Mouse (Mus musculus): Measurements from ENCODE around the gene 1700047I17Rik2. TPM values are rescaled to one million over a fixed set of nuclear protein-coding genes. Genes with fewer than 3 reads are reported as not detected.
"Not testable (repeated sequence)": the region's sequence is repeated elsewhere in the genome, so short reads cannot be mapped to it uniquely, and the experiment has no call there.

Gene 1700047I17Rik2
- polyA plus RNA-seq, 1 experiment from 2014 or later, result not detected

DNA sequence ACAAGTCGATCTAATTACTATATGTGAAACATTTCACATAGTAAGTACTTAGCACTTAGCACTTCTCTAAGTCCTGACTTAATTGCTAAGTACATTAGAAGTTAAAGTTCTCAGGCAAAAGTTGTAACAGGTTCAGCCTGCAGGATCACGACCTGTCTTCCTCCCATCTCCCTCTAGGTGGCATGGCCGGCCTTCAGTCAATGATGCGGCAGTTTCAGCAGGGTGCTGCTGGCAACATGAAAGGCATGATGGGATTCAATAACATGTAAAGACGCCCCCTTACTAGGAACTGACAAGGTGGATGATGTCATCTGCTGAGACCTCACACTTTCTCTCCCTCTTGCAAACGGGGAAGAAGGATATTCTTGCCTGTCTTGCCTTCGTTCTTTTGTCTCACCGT, 62.6 kb downstream of the 1700047I17Rik2 start:
- not testable (repeated sequence) for H3K9me3 ChIP-seq; H3K9ac ChIP-seq; H3K4me3 ChIP-seq; H3K4me2 ChIP-seq (replicated peaks); H3K27me3 ChIP-seq; H3K27ac ChIP-seq; H3K4me1 ChIP-seq; ATAC-seq (ENCODE audit: insufficient number of reproducible peaks, insufficient read depth, low FRiP score, low TSS enrichment)
- H3K36me3 ChIP-seq, result peaks cover 13% of the 10 kb centered on the region
- WGBS, result no CpG with 5 or more reads among the region's 8 CpGs

GRCm38 (mm10) chr12:55263385-55263784, 64.0 kb downstream of the 1700047I17Rik2 start:
- H3K27me3 ChIP-seq; H3K4me3 ChIP-seq; H3K9ac ChIP-seq; H3K4me2 ChIP-seq (replicated peaks); H3K27ac ChIP-seq; ATAC-seq (ENCODE audit: insufficient number of reproducible peaks, insufficient read depth, low FRiP score, low TSS enrichment); H3K36me3 ChIP-seq; H3K4me1 ChIP-seq; H3K9me3 ChIP-seq: not testable (repeated sequence)
- no CpG with 5 or more reads among the region's 5 CpGs for WGBS

Other genes starting within 250 kb of the 1700047I17Rik2 start
- gene Gm20403, start 213.1 kb upstream of the 1700047I17Rik2 start, polyA plus RNA-seq (2016; fragmentation: Nextera tagmentation; extraction: Ambion mirVana), result not detected in 2 replicates
- 28.8 and 34.3 TPM in 2 replicates for gene Baz1a, start 185.2 kb upstream of the 1700047I17Rik2 start, polyA plus RNA-seq (2016; fragmentation: Nextera tagmentation; extraction: Ambion mirVana)
- 40.8 and 46.7 TPM in 2 replicates for gene 2700097O09Rik, start 119.5 kb upstream of the 1700047I17Rik2 start, polyA plus RNA-seq (2016; fragmentation: Nextera tagmentation; extraction: Ambion mirVana)
- 157 and 179 TPM in 2 replicates for gene Srp54a, start 119.3 kb upstream of the 1700047I17Rik2 start, polyA plus RNA-seq (2016; fragmentation: Nextera tagmentation; extraction: Ambion mirVana)
- 19.5 and 24.4 TPM in 2 replicates for gene Fam177a, start 75.1 kb upstream of the 1700047I17Rik2 start, polyA plus RNA-seq (2016; fragmentation: Nextera tagmentation; extraction: Ambion mirVana)
- gene Srp54b, start 44.5 kb upstream of the 1700047I17Rik2 start, polyA plus RNA-seq (2016; fragmentation: Nextera tagmentation; extraction: Ambion mirVana), result 62.9 and 64.4 TPM in 2 replicates
- gene Srp54c, start 30.6 kb downstream of the 1700047I17Rik2 start, polyA plus RNA-seq (2016; fragmentation: Nextera tagmentation; extraction: Ambion mirVana), result 73.0 and 74.5 TPM in 2 replicates
- gene 1110008L16Rik, start 100.0 kb downstream of the 1700047I17Rik2 start, polyA plus RNA-seq (2016; fragmentation: Nextera tagmentation; extraction: Ambion mirVana), result 15.4 and 16.0 TPM in 2 replicates
- 20.7 and 22.1 TPM in 2 replicates for gene Ppp2r3c, start 103.4 kb downstream of the 1700047I17Rik2 start, polyA plus RNA-seq (2016; fragmentation: Nextera tagmentation; extraction: Ambion mirVana)
- gene Psma6, start 184.6 kb downstream of the 1700047I17Rik2 start, polyA plus RNA-seq (2016; fragmentation: Nextera tagmentation; extraction: Ambion mirVana), result 435 and 447 TPM in 2 replicates